Mouse (Mus musculus) spleen, adult 2 months (tissue): ENCODE data around the gene Pls1.

Experiments used
- CTCF ChIP-seq: fragments of 200-500 bp; IDR thresholded peaks from 2 replicates; pipeline ENCODE4 v1.5.1; 2011; ENCODE audit warnings: mild to moderate bottlenecking, inconsistent platforms; ENCODE audit not compliant: insufficient read depth, insufficient read length, insufficient replicate concordance; ENCODE audit errors: extremely low read depth
- POLR2A ChIP-seq: fragments of 200-500 bp; IDR thresholded peaks from 2 replicates; pipeline ENCODE4 v1.6.1; 2011; ENCODE audit warnings: low read depth, low read length, inconsistent platforms

- TF ChIP-seq CTCF (no peak), POLR2A (no peak)
These were observed 81.9 kb downstream of the Pls1 start for GRCm38 (mm10) chr9:95763218-95763617.
